Mouse (Mus musculus): ENCODE results near the gene Stk40. TPM values are rescaled to one million over a fixed set of nuclear protein-coding genes. Genes with fewer than 3 reads are reported as not detected.
"Not testable (repeated sequence)": the region's sequence is repeated elsewhere in the genome, so short reads cannot be mapped to it uniquely, and the experiment has no call there.

The Stk40 gene
- polyA plus RNA-seq, 1 experiment from 2014 or later, result 22.7 TPM

GRCm38 (mm10) chr4:126090848-126091124 lies 13.0 kb upstream of the Stk40 start:
- Histone ChIP-seq H3K4me2 (ENCODE audit: low read depth, low read length) (no peak overlapping the region), H3K27ac (replicated peaks; ENCODE audit: low read depth, low read length) (no peak overlapping the region), H3K9me3 (replicated peaks; ENCODE audit: control insufficient read depth, low read length) (no peaks in the 10 kb centered on the region), H3K9ac (replicated peaks; ENCODE audit: low read length) (no peak overlapping the region), H3K4me3 (ENCODE audit: low read depth, low read length) (no peak overlapping the region), H3K27me3 (ENCODE audit: control insufficient read depth, insufficient read depth, low read length) (no peaks in the 10 kb centered on the region), H3K4me1 (ENCODE audit: control insufficient read depth, insufficient read depth, low read length) (no peaks in the 10 kb centered on the region), H3K36me3 (replicated peaks; ENCODE audit: control insufficient read depth, insufficient read depth, low read depth, low read length) (no peaks in the 10 kb centered on the region)
- ATAC-seq (replicated peaks; ENCODE audit: insufficient number of reproducible peaks, low FRiP score, low TSS enrichment, low read depth) (no peak), DNase-seq (ENCODE audit: low spot score) (no peak)
- WGBS, result 82% methylated on average over 4 of the region's 4 CpGs

- Histone ChIP-seq H3K36me3 (replicated peaks; ENCODE audit: control insufficient read depth, insufficient read depth, low read depth, low read length) (no peaks in the 10 kb centered on the region), H3K9ac (replicated peaks; ENCODE audit: low read length) (no peak overlapping the region), H3K4me1 (ENCODE audit: control insufficient read depth, insufficient read depth, low read length) (no peaks in the 10 kb centered on the region), H3K27me3 (ENCODE audit: control insufficient read depth, insufficient read depth, low read length) (no peaks in the 10 kb centered on the region), H3K27ac (replicated peaks; ENCODE audit: low read depth, low read length) (no peak overlapping the region), H3K9me3 (replicated peaks; ENCODE audit: control insufficient read depth, low read length) (no peaks in the 10 kb centered on the region), H3K4me2 (ENCODE audit: low read depth, low read length) (no peak overlapping the region), H3K4me3 (ENCODE audit: low read depth, low read length) (no peak overlapping the region)
- 79% methylated on average over 8 of the region's 8 CpGs for WGBS
- DNase-seq (ENCODE audit: low spot score), result no peak
- no peak for ATAC-seq (replicated peaks; ENCODE audit: insufficient number of reproducible peaks, low FRiP score, low TSS enrichment, low read depth)
Observed at GRCm38 (mm10) chr4:126091873-126092272, 11.9 kb upstream of the Stk40 start.

- ATAC-seq (replicated peaks; ENCODE audit: insufficient number of reproducible peaks, low FRiP score, low TSS enrichment, low read depth); H3K9ac ChIP-seq (replicated peaks; ENCODE audit: low read length); H3K36me3 ChIP-seq (replicated peaks; ENCODE audit: control insufficient read depth, insufficient read depth, low read depth, low read length); DNase-seq (ENCODE audit: low spot score); H3K4me3 ChIP-seq (ENCODE audit: low read depth, low read length); H3K27me3 ChIP-seq (ENCODE audit: control insufficient read depth, insufficient read depth, low read length); H3K4me2 ChIP-seq (ENCODE audit: low read depth, low read length); H3K4me1 ChIP-seq (ENCODE audit: control insufficient read depth, insufficient read depth, low read length); H3K27ac ChIP-seq (replicated peaks; ENCODE audit: low read depth, low read length); H3K9me3 ChIP-seq (replicated peaks; ENCODE audit: control insufficient read depth, low read length): not testable (repeated sequence)
- WGBS, result 60% methylated on average over 14 of the region's 14 CpGs
Observed at GRCm38 (mm10) chr4:126095622-126096430, 7.9 kb upstream of the Stk40 start.

- 4% methylated on average over 33 of the region's 37 CpGs for WGBS
- H3K4me2 ChIP-seq (ENCODE audit: low read depth, low read length), result peak within 1 kb of the TSS; percentile 64
- DNase-seq (ENCODE audit: low spot score) (peak; percentile 98), ATAC-seq (replicated peaks; ENCODE audit: insufficient number of reproducible peaks, low FRiP score, low TSS enrichment, low read depth) (peak; percentile 96)
- H3K9me3 ChIP-seq (replicated peaks; ENCODE audit: control insufficient read depth, low read length), result no peaks in the 10 kb centered on the region
- no peaks in the 10 kb centered on the region for H3K27me3 ChIP-seq (ENCODE audit: control insufficient read depth, insufficient read depth, low read length)
- no peaks in the 10 kb centered on the region for H3K4me1 ChIP-seq (ENCODE audit: control insufficient read depth, insufficient read depth, low read length)
- H3K36me3 ChIP-seq (replicated peaks; ENCODE audit: control insufficient read depth, insufficient read depth, low read depth, low read length), result no peaks in the 10 kb centered on the region
- peak within 1 kb of the TSS; percentile 77 for H3K9ac ChIP-seq (replicated peaks; ENCODE audit: low read length)
- H3K4me3 ChIP-seq (ENCODE audit: low read depth, low read length), result peak within 1 kb of the TSS; percentile 53
- peak within 1 kb of the TSS; percentile 25; the same call in 1 of the 2 replicates for H3K27ac ChIP-seq (replicated peaks; ENCODE audit: low read depth, low read length)
Observed at GRCm38 (mm10) chr4:126096464-126097111, 7.2 kb upstream of the Stk40 start, which contains the start of gene Lsm10. Gene Lsm10, plus strand, starts transcription at chr4:126096623.

GRCm38 (mm10) chr4:126097711-126098253 lies 6.0 kb upstream of the Stk40 start:
- H3K36me3 ChIP-seq (replicated peaks; ENCODE audit: control insufficient read depth, insufficient read depth, low read depth, low read length), result no peaks in the 10 kb centered on the region
- H3K4me1 ChIP-seq (ENCODE audit: control insufficient read depth, insufficient read depth, low read length), result no peaks in the 10 kb centered on the region
- no peak overlapping the region for H3K9ac ChIP-seq (replicated peaks; ENCODE audit: low read length)
- H3K4me3 ChIP-seq (ENCODE audit: low read depth, low read length), result no peak overlapping the region
- no peaks in the 10 kb centered on the region for H3K9me3 ChIP-seq (replicated peaks; ENCODE audit: control insufficient read depth, low read length)
- no peak for ATAC-seq (replicated peaks; ENCODE audit: insufficient number of reproducible peaks, low FRiP score, low TSS enrichment, low read depth)
- no peaks in the 10 kb centered on the region for H3K27me3 ChIP-seq (ENCODE audit: control insufficient read depth, insufficient read depth, low read length)
- H3K27ac ChIP-seq (replicated peaks; ENCODE audit: low read depth, low read length), result no peak overlapping the region
- no peak overlapping the region for H3K4me2 ChIP-seq (ENCODE audit: low read depth, low read length)
- WGBS, result 93% methylated on average over 20 of the region's 20 CpGs
- no peak for DNase-seq (ENCODE audit: low spot score)

GRCm38 (mm10) chr4:126099365-126099764 lies 4.4 kb upstream of the Stk40 start:
- no peak overlapping the region for H3K4me3 ChIP-seq (ENCODE audit: low read depth, low read length)
- no peaks in the 10 kb centered on the region for H3K27me3 ChIP-seq (ENCODE audit: control insufficient read depth, insufficient read depth, low read length)
- ATAC-seq (replicated peaks; ENCODE audit: insufficient number of reproducible peaks, low FRiP score, low TSS enrichment, low read depth) (no peak), DNase-seq (ENCODE audit: low spot score) (no peak)
- H3K9me3 ChIP-seq (replicated peaks; ENCODE audit: control insufficient read depth, low read length), result no peaks in the 10 kb centered on the region
- 85% methylated on average over 3 of the region's 3 CpGs for WGBS
- no peak overlapping the region for H3K4me2 ChIP-seq (ENCODE audit: low read depth, low read length)
- no peak overlapping the region for H3K9ac ChIP-seq (replicated peaks; ENCODE audit: low read length)
- H3K36me3 ChIP-seq (replicated peaks; ENCODE audit: control insufficient read depth, insufficient read depth, low read depth, low read length), result no peaks in the 10 kb centered on the region
- H3K27ac ChIP-seq (replicated peaks; ENCODE audit: low read depth, low read length), result no peak overlapping the region
- no peaks in the 10 kb centered on the region for H3K4me1 ChIP-seq (ENCODE audit: control insufficient read depth, insufficient read depth, low read length)

- no peak for DNase-seq (ENCODE audit: low spot score)
- H3K4me2 ChIP-seq (ENCODE audit: low read depth, low read length), result no peak overlapping the region
- no peaks in the 10 kb centered on the region for H3K4me1 ChIP-seq (ENCODE audit: control insufficient read depth, insufficient read depth, low read length)
- H3K36me3 ChIP-seq (replicated peaks; ENCODE audit: control insufficient read depth, insufficient read depth, low read depth, low read length), result no peaks in the 10 kb centered on the region
- H3K27ac ChIP-seq (replicated peaks; ENCODE audit: low read depth, low read length), result no peak overlapping the region
- WGBS, result 79% methylated on average over 3 of the region's 3 CpGs
- no peak for ATAC-seq (replicated peaks; ENCODE audit: insufficient number of reproducible peaks, low FRiP score, low TSS enrichment, low read depth)
- no peaks in the 10 kb centered on the region for H3K27me3 ChIP-seq (ENCODE audit: control insufficient read depth, insufficient read depth, low read length)
- H3K9ac ChIP-seq (replicated peaks; ENCODE audit: low read length), result no peak overlapping the region
- no peaks in the 10 kb centered on the region for H3K9me3 ChIP-seq (replicated peaks; ENCODE audit: control insufficient read depth, low read length)
- no peak overlapping the region for H3K4me3 ChIP-seq (ENCODE audit: low read depth, low read length)
Observed at GRCm38 (mm10) chr4:126100764-126101163, 3.0 kb upstream of the Stk40 start.
